Mouse (Mus musculus) C2C12 (cell line): ENCODE measurements around the gene Dmd.
"Not testable (repeated sequence)": the region's sequence is repeated elsewhere in the genome, so short reads cannot be mapped to it uniquely, and the experiment has no call there.

Experiments
- CTCF ChIP-seq: IDR thresholded peaks from one replicate; pipeline ENCODE4 v1.5.1; 2011; ENCODE audit not compliant: control insufficient read depth, insufficient read depth, insufficient read length
- FOSL1 ChIP-seq: IDR thresholded peaks from one replicate; pipeline ENCODE4 v1.8.0; 2011; ENCODE audit warnings: mild to moderate bottlenecking, low read length; ENCODE audit not compliant: poor library complexity, insufficient read depth, severe bottlenecking
- MAX ChIP-seq: IDR thresholded peaks from one replicate; pipeline ENCODE4 v1.6.1; 2011; ENCODE audit warnings: mild to moderate bottlenecking, control low read depth
- MYOD1 ChIP-seq: IDR thresholded peaks from one replicate; pipeline ENCODE4 v1.6.1; 2011; ENCODE audit warnings: low read depth; ENCODE audit not compliant: control insufficient read depth, insufficient read length
- USF1 ChIP-seq: IDR thresholded peaks from one replicate; pipeline ENCODE4 v1.6.1; 2011; ENCODE audit warnings: low read depth, mild to moderate bottlenecking, control low read depth, moderate library complexity

DNA sequence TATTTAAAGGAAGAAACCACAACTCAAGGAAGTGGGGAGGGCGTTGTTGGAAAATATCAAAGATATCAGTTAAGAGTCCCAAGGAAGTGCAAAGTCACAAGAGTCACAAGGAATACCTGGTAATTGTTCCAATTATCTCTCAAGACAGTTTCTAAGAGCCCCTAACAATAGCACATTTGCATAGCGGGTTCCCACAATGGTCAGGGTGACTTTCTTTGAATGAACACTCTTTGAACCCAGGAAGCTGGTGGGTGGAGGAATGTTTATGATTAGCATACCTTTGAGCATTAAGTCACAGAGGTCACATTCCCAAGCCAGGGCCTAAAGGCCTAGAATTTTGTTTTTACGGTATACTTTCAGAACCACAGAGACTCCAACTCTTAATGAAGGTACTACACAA is 1113.8 kb downstream of the Dmd start:
- not testable (repeated sequence) for TF ChIP-seq MAX, CTCF, MYOD1, USF1, FOSL1
